In the genomic region with DNA sequence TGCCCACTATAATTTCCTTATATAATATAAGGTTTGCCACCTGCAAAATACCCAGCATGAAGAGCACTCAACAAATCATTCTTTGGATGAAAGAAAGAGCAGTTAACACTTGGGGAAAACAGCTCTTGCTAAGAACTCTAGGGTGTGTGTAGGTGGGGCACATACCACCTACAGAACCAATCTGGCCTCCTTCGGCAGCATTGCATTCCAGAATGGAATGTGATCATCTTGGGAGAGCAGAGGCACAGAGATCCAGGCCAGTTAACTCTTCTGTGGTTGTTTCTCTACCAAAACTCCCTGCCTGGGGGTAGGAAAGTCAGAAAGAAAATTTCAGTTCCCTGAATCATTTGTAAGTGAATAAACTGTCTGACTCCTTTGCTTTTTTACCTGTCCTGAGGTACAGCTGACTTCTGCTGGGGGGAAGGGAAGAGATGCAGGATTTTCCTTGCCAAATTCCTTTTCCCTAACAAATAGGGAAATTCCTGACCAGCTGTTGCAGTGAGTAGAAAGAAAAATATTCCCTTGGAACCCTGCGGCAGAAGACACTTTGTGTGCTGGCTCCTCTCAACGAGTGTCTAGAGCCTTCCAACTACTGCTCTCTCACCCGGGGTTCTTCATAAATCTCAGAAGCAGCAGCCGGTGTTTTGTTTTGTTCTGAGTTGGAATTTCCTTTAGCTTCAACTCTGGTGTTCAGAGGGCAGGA, we compare ENCODE assay signal across 13 mouse cellular contexts.
DNase-seq lines count a peak whose midpoint lies in the region; ATAC-seq and TF ChIP-seq lines count a peak whose summit lies in the region.
"Had no signal": no experiment of that assay in that cellular context is flagged by ENCODE, and none has a peak within 500 bp of the region (broad histone marks: within the 10 kb centered on the region; RNA-seq: fewer than 3 reads in every experiment).

No protein-coding gene starts in this region.

- intact Hi-C loops in heart, postnatal 14 days (cut with DNase I) = no loop called here

- no peaks in the 10 kb centered on the region for H3K79me2 ChIP-seq in C2C12 (ENCODE audit: control insufficient read depth, insufficient read depth)

- no peaks in the 10 kb centered on the region for H3K27me3 ChIP-seq in C2C12 (ENCODE audit: control insufficient read depth, insufficient read depth, insufficient read length)
- H3K27me3 ChIP-seq: midbrain, embryonic 13.5 days had no signal

- DNase-seq in frontal cortex, postnatal 25 days (ENCODE audit: low spot score in 2 of 2) = no peak
- DNase-seq in layer of hippocampus, adult 9-11 months = peak; percentile 72
- no peak for DNase-seq in layer of hippocampus, postnatal 25 days (ENCODE audit: extremely low spot score in 1 of 2, low spot score in 1 of 2)
- peak; percentile 14 for DNase-seq in forelimb bud, embryonic 11.5 days (ENCODE audit: low read depth, low spot score)
- no peak for DNase-seq in ovary, postnatal 14 days (ENCODE audit: low spot score)
- no peak for DNase-seq in heart, postnatal 14 days
- DNase-seq: B cell, adult 2 months; cerebellum, adult 18-20 months had no signal

- no peak overlapping the region for H3ac ChIP-seq in C2C12 (ENCODE audit: control insufficient read depth, insufficient read length, low read depth)

- H3K79me3 ChIP-seq in C2C12 (ENCODE audit: low read depth) = no peaks in the 10 kb centered on the region

- H3K4me3 ChIP-seq in C2C12 (ENCODE audit: insufficient read depth, poor library complexity, severe bottlenecking) = no peak overlapping the region
- H3K4me3 ChIP-seq: forebrain, embryonic 10.5 days; midbrain, embryonic 13.5 days had no signal

- ATAC-seq in frontal cortex, adult (ENCODE audit: low TSS enrichment) = peak; percentile 68
- ATAC-seq: hindbrain, embryonic 16.5 days; midbrain, embryonic 13.5 days had no signal

- H3K36me3 ChIP-seq in C2C12 (ENCODE audit: control insufficient read depth, insufficient read depth) = no peaks in the 10 kb centered on the region
- H3K36me3 ChIP-seq: forebrain, embryonic 10.5 days; midbrain, embryonic 13.5 days had no signal

- TF ChIP-seq CTCF in C2C12 (IDR thresholded peaks at IDR 0.05; ENCODE audit: control insufficient read depth, insufficient read depth, insufficient read length) = no peak

TF ChIP-seq in C2C12, 6 proteins besides CTCF, POLR2A, EP300 and RAD21:
- TF ChIP-seq MAX (IDR thresholded peaks at IDR 0.05) = no peak
- peak; percentile 60 for TF ChIP-seq MYOD1 (IDR thresholded peaks at IDR 0.05; ENCODE audit: control insufficient read depth, insufficient read length, low read depth)

Comparison
In these comparisons a context has a peak if more than half of its experiments do, and no peak if none do; other contexts are left out.
1. DNase-seq: peak in layer of hippocampus, adult 9-11 months (single experiment) and forelimb bud, embryonic 11.5 days (single experiment); none in frontal cortex, postnatal 25 days (0 of 2), layer of hippocampus, postnatal 25 days (0 of 2), ovary, postnatal 14 days (single experiment) and heart, postnatal 14 days (0 of 2).